ENCODE assay signal across 10 mouse cellular contexts in genomic region chr1:119902551-119903230, GRCm38 (mm10). TPM values are rescaled to one million over a fixed set of nuclear protein-coding genes. Genes with fewer than 3 reads are reported as not detected.
DNase-seq lines count a peak whose midpoint lies in the region; ATAC-seq lines count a peak whose summit lies in the region.
"Had no signal": no experiment of that assay in that cellular context is flagged by ENCODE, and none has a peak within 500 bp of the region (broad histone marks: within the 10 kb centered on the region; RNA-seq: fewer than 3 reads in every experiment).

No protein-coding gene starts in this region.

- ATAC-seq in heart, embryonic 13.5 days (ENCODE audit: extremely low read depth, insufficient number of reproducible peaks, low FRiP score, low TSS enrichment), result no peak
- 0 out of 2 replicates have a peak, but pooled peaks have one; percentile 4 for ATAC-seq in granulocyte monocyte progenitor cell, adult 5-6 weeks (replicated peaks; ENCODE audit: poor library complexity, severe bottlenecking)
- peak; percentile 78 for ATAC-seq in midbrain, embryonic 16.5 days

- H3K27me3 ChIP-seq in heart, embryonic 13.5 days (replicated peaks), result no peaks in the 10 kb centered on the region
- no peaks in the 10 kb centered on the region for H3K27me3 ChIP-seq in midbrain, embryonic 16.5 days (ENCODE audit: control insufficient read depth, insufficient read depth, low read depth, low read length)
- H3K27me3 ChIP-seq: liver, embryonic 13.5 days had no signal

- H3K4me2 ChIP-seq in heart, embryonic 13.5 days, result no peak overlapping the region
- H3K4me2 ChIP-seq in midbrain, embryonic 16.5 days (ENCODE audit: low read length), result no peak overlapping the region
- H3K4me2 ChIP-seq: liver, embryonic 13.5 days had no signal

- H3K4me3 ChIP-seq in heart, embryonic 13.5 days, result no peak overlapping the region
- H3K4me3 ChIP-seq in midbrain, embryonic 16.5 days (ENCODE audit: low read depth, low read length), result no peak overlapping the region
- H3K4me3 ChIP-seq: liver, embryonic 13.5 days had no signal

- no peak overlapping the region for H3K9ac ChIP-seq in heart, embryonic 13.5 days
- no peak overlapping the region for H3K9ac ChIP-seq in midbrain, embryonic 16.5 days (ENCODE audit: low read depth, low read length)
- H3K9ac ChIP-seq: liver, embryonic 13.5 days had no signal

- peaks cover 12% of the 10 kb centered on the region for H3K4me1 ChIP-seq in heart, embryonic 13.5 days
- H3K4me1 ChIP-seq in midbrain, embryonic 16.5 days (ENCODE audit: control insufficient read depth, insufficient read depth, low read length), result peaks cover 4% of the 10 kb centered on the region; the same call in 1 of the 2 replicates

- intact Hi-C loops in heart, postnatal 14 days (cut with DNase I), result no loop called here

- H3K9me3 ChIP-seq in heart, embryonic 13.5 days, result no peaks in the 10 kb centered on the region
- no peaks in the 10 kb centered on the region for H3K9me3 ChIP-seq in midbrain, embryonic 16.5 days (replicated peaks; ENCODE audit: control insufficient read depth, low read length, poor library complexity, severe bottlenecking)
- H3K9me3 ChIP-seq: liver, embryonic 13.5 days had no signal

- 48% methylated on average over 8 of the region's 8 CpGs for WGBS in heart, embryonic 13.5 days
- 23% methylated on average over 8 of the region's 8 CpGs for WGBS in midbrain, embryonic 16.5 days

- 0 out of 2 replicates have a peak overlapping the region, but pooled peaks have one; percentile 3 for H3K27ac ChIP-seq in heart, embryonic 13.5 days (replicated peaks)
- H3K27ac ChIP-seq in midbrain, embryonic 16.5 days (ENCODE audit: low read length), result peak overlapping the region; percentile 50
- H3K27ac ChIP-seq: liver, embryonic 13.5 days had no signal

- no peak for DNase-seq in heart, postnatal 14 days
- peak; percentile 76 for DNase-seq in cerebellum, adult 9-11 months
- no peak for DNase-seq in frontal cortex, adult 2 months (ENCODE audit: extremely low spot score in 1 of 2, low spot score in 1 of 2)
- no peak for DNase-seq in right cerebral cortex, adult 18-20 months
- no peak for DNase-seq in natural killer cell, adult 2 months (ENCODE audit: low spot score in 2 of 2)
- DNase-seq: heart, postnatal 36 days; liver, embryonic 13.5 days had no signal

- H3K36me3 ChIP-seq in heart, embryonic 13.5 days, result no peaks in the 10 kb centered on the region
- H3K36me3 ChIP-seq in midbrain, embryonic 16.5 days (ENCODE audit: control insufficient read depth, insufficient read depth, low read length), result no peaks in the 10 kb centered on the region
- H3K36me3 ChIP-seq: liver, embryonic 13.5 days had no signal

RNA-seq across cellular contexts. Expression of gene Tmem177, which starts 10.3 kb away (rescaled TPM):
- polyA plus RNA-seq in heart, embryonic 13.5 days (2015; fragmentation: Nextera tagmentation; extraction: Ambion mirVana), result 6.2 and 7.0 TPM in 2 replicates
- total RNA-seq in heart, postnatal 14 days (2021), result 1 to 10 TPM; 7.5 to 8.4 TPM
- 4.6 and 5.6 TPM in 2 replicates for total RNA-seq in granulocyte monocyte progenitor cell, adult 5-6 weeks (2014; fragmentation: Nextera tagmentation)
- total RNA-seq in granulocyte monocyte progenitor cell, adult 5-6 weeks (2017), result 5.1 and 5.4 TPM in 2 replicates
- 6.9 and 8.4 TPM in 2 replicates for polyA plus RNA-seq in midbrain, embryonic 16.5 days (2015; fragmentation: Nextera tagmentation; extraction: Ambion mirVana)
- 6.7 and 7.4 TPM in 2 replicates for polyA plus RNA-seq in frontal cortex, adult 2 months (2012; rRNA removed)
